Mouse (Mus musculus): ENCODE measurements around the gene Acod1. TPM values are rescaled to one million over a fixed set of nuclear protein-coding genes. Genes with fewer than 3 reads are reported as not detected.

Acod1 gene
- total RNA-seq, 1 experiment from 2014 or later = 0.05 TPM

DNA sequence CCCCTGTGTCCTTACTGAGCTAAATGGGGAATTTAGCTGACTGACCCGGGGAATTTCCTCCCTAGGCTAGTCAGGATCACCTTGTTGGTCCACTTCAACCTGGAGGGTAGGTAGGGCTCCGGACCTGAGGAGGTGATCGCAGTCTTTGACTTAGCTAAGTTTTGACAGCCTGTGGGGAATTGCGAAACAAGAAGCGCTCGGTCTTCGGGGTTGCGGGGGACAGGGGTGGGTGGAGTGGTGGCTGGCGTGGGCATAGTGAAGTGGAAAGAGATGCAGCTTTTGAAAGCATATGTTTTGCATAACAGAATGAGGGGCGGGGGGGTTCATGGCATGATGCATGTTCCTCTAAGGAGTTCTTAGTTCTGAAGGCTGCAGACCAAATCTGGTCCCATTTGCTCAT is 24.0 kb downstream of the Acod1 start:
- peak; percentile 43 for ATAC-seq (replicated peaks; ENCODE audit: low read depth, poor library complexity, severe bottlenecking)

DNA sequence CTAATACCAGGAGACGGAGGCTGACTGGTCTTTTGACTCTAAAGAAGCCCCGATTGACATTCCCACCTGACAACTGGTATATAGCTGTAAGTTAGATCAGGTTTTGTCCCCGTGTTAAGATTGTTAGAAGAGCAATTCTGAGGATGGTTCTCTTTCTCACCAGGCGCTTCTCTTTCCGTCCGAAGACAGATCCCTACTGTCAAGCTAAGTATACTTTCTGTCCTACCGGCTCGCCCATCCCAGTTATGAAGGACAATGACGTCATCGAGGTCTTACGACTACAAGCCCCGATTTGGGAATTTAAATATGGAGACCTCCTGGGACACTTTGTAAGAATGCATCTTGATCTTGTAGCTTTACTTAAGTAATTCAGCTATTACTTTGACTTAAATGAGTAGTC is 24.7 kb downstream of the Acod1 start:
- no peak for ATAC-seq (replicated peaks; ENCODE audit: low read depth, poor library complexity, severe bottlenecking)

DNA sequence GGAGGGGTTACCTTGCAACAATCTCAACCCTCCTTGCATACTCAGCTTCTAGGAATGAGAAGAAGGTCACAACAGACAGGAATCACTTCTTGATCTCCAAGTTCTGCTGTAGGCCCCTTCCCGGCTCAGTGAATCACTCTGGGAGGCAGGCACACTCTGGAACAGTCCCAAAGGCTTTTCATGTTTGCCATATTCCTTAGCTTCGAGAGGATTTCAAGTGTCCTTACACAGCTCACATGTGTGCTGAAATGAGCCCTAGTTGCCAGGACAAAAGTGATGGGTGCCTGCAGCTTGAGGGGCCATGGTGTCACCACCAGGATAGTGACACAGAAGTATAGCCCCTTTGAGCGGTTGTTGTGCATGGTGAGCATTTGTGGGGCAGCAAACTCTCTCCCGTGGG is 26.0 kb downstream of the Acod1 start:
- no peak for ATAC-seq (replicated peaks; ENCODE audit: low read depth, poor library complexity, severe bottlenecking)

DNA sequence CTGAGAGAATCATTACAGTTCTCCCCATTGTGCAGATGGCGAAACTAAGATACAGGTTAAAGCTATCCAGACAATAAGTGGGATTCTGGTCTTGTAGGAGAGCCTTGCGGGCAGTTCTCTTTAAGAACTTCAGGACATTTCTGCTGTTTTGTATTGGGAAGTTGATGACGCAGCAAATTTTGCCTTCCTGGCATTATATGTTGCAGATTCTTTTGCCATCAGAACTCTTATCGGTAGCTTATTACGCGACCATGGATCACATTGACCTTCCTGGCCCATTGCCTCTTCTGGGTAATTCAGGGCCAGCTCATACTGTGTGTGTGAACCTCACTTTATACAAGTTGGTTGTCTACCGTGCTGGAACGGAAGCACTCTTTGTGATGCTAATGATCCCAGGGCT is 27.0 kb downstream of the Acod1 start:
- no peak for ATAC-seq (replicated peaks; ENCODE audit: low read depth, poor library complexity, severe bottlenecking)

DNA sequence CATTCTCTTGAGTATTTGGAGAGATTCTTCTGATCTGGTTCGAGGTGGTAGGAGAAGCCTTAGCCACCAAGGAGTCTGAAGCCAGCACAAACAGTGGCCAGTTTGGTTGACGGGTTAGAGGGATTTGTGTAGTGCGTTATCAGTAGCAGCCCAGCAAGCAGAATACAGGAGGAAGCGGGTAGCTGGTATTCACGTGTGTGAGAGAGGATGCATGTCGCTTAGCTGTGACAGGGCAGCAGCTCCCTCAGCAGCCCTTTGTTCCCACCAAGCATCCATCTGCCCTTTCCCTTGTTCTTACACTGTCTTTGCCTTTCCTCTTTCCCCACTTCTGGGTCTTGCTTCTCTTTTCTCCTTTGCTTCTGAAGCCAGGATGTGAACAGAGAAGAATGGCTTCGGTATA is 28.4 kb downstream of the Acod1 start:
- ATAC-seq (replicated peaks; ENCODE audit: low read depth, poor library complexity, severe bottlenecking) = no peak

DNA sequence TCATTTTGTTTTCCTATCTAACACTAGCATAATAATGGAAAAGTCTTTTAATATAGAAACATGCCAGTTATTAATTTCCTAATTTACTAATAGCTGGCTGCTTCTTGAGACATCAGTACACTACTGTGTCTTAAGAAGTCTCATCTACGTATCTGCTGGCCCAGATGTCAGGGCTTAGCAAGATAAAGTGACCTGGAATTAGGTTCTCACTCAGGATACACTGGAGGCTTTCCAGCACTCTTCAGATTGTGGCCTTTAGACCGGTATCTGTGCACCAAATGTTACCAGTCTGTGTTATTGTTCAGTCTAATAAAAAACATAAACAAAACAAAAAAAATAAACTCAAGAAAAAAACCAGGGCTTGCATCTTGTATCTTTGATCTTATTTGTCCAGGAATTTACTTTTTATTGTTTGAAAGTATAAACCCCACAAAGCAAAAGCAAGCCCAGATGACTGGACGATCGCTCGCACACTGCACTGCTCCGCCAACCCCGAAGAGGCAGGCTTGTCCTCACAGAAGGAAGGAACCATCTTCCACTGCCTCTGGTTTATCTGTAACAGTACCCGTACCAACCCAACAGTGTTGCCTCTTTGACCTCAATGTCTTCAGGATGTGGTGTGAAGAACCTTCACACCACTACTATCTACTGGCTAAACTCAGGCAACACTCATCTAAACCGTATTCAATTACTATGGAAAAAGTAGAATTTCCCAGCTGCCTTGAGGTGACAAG is 30.7 kb downstream of the Acod1 start:
- no peak; the same call in 1 of the 2 replicates for ATAC-seq (replicated peaks; ENCODE audit: low read depth, poor library complexity, severe bottlenecking)

DNA sequence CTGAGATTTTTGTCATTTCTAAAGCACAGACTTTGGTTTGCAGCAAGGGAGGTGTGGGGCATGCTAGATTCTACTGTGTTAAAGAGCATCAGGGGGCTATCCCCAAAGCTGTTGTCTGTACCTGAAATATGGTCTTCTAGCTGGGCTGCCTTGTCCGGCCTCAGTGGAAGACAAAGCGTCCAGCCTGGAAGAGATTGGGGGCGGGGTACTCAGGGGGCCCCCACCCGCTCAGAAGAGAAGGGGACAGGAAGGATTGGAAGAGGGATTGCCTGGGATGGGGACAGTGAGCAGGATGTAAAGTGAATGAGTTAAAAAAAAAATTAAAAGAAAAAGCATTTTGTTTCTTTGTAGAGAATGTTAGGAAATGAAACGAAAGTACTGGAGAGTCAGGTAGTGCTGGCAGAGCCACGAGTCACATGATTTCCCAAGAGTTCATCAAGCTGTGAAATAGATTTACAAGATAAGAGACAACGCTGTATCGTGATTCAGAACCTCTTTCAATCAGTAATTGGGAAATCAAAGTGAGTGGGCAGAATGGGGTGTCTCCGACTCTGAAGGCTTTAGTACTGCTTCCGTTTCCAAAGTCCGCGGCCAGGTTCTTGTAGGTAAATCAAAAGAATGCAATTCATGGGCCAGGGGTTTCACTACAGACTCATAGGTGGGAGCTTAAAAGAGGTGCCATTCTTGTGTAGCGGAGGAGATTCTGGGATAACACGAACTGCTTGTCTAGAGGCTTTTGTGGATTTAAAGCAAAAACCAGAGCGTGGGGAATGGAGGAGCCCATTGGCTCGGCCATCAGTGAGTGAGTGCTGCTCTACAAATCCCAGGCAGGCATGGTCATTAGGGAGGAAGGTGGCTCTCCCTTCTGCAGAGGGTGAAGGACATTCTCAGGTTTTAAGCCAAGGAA is 31.5 kb downstream of the Acod1 start:
- ATAC-seq (replicated peaks; ENCODE audit: low read depth, poor library complexity, severe bottlenecking) = no peak

DNA sequence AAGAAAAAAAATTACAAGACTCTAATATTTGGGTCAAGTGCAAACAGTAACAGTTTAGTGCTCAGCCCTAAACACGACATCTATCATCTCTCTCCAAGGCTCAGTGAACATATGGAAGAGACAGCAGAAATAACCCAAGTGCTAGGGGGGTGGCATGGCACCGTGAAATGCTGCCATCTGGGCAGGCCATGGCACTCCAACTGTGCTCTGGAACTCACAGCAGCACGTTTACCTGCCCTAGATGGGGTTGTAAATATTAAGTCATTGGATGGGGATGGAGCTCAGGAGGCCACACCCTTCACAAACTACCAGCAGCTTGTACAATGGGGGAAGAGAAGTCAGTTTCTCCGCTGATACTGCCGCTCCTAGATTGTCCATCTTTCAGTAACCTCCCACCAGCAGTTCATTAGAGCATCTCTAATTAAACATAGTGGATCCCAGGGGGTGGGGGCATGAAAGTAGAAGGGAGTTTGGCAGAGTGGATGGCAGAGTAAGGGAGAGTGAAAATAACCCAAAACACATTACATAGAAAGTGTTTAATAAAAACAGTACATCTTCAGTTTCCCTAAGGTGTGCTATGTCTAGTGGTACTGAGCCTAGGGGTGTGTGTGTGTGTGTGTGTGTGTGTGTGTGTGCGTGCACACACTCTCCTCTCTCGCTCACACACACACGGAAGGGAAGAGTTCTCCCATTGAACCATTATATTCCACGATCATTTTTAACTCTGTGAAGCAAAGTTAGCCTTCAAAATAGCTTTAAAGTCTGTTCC is 32.6 kb downstream of the Acod1 start:
- ATAC-seq (replicated peaks; ENCODE audit: low read depth, poor library complexity, severe bottlenecking) = no peak

DNA sequence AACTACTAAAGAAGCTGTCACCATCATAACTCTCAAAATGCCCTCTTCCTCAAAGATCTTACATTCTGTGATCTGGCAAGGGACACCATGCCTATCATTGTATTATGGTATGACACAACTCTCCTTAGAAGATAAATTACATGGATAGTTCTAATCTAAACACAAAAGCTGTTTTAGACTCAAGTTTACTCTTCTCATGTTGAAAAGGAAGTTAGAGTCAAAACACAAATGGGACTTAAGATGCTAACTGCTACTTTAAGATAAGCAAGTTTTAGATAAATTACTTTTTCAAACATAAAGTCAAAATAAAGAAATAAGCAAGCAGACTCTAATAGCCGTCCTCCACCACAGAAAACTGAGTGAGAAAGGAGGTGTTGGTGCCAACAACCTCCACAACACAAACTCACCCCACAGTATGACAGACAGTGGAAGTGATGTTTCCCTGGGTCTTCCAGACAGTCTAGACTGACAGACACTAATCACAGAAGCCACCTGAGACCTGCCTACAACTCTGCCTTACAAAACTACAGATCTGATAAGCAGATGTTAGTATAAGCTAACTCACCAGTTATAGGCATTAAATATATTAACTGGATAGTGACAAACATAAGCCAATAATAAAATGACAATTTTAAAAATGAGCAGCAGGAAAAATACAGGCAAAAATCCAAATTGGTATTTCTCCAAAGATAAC is 39.2 kb downstream of the Acod1 start:
- ATAC-seq (replicated peaks; ENCODE audit: low read depth, poor library complexity, severe bottlenecking) = no peak; the same call in 1 of the 2 replicates

DNA sequence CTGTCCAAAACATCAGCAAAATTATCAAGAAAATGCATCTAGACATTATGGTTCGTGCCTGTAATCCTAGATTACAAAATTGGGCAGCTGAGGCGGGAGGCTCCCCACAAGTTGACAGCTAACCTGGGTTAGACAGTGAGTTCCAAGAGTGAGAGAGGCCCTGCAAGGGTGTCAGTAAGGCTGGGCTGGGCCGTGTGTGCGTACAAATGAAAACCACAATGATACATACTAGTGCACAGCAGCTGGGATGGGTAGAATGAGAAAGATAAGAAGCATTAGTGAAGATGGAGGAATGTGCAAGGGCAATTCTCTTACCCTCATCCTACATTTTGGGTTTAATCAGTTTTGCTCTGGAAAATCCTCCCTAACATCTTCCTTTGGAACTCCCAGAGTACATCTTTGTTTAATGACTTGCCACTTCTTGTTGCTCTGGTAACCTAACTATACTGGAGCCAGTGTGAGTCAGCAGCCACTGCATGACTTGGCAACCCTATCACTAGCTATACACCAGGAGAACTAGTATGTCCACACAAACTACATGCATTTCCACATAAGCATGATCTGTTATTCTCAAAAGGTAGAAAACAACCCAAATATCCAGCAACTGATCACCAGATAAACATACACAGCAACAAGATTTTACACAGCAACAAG is 40.0 kb downstream of the Acod1 start:
- ATAC-seq (replicated peaks; ENCODE audit: low read depth, poor library complexity, severe bottlenecking) = peak; percentile 71

DNA sequence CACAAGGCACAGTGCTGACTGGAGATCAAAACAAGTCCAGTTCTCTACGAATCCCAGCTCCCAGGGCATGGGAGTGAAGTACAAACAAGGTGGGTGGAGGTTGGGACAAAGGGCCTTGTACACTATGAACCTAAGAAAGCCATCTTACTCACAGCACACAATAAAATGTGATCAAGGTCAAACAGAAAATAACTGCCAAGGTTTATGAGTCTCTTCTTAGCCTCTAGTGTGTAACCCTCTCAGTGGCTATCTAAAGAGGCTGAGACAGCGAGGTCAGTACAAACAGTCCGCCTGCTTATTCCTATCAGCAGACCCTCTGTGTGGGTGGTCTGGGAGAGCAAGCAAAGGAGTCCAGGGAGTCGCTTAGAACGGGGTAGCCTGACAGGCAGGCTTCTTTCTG is 41.1 kb downstream of the Acod1 start:
- no peak for ATAC-seq (replicated peaks; ENCODE audit: low read depth, poor library complexity, severe bottlenecking)

DNA sequence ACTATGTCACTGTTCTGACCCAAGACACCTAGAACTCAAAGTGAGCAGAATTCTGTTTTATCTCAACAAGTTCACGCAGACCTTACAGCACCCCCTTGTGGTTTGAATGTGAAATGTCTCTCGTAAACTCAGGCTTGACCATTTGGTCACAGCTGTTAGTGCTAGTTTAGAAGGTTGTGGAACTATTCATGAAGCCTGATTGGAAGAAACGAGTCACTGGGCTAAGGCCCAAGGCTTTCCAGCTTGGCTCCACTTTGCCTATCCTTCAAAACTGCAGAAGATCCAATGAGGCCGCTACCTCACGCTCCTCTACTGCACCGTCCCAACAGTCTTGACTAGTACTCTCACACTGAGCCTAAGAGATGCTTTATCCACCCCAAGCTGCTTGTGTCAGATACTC is 41.8 kb downstream of the Acod1 start:
- ATAC-seq (replicated peaks; ENCODE audit: low read depth, poor library complexity, severe bottlenecking) = peak; percentile 73

DNA sequence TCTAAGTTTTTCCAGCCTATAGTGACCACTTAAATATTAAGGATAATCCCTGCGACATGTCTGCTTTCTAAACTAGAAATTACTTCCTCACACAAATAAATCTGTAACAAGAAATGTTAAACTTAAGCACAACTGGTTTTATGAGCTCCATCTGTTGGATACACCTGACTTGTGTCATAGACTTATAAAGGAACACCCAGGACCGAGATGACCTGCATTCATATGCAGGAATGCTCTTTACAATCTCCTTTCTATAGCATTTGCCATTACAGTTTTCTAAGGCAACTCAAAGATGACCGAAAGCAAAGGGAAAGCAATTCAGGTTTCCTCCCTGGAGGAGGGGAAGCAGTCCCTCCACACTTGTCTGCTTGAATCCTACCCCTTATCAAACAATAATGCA is 46.5 kb downstream of the Acod1 start:
- ATAC-seq (replicated peaks; ENCODE audit: low read depth, poor library complexity, severe bottlenecking) = no peak

DNA sequence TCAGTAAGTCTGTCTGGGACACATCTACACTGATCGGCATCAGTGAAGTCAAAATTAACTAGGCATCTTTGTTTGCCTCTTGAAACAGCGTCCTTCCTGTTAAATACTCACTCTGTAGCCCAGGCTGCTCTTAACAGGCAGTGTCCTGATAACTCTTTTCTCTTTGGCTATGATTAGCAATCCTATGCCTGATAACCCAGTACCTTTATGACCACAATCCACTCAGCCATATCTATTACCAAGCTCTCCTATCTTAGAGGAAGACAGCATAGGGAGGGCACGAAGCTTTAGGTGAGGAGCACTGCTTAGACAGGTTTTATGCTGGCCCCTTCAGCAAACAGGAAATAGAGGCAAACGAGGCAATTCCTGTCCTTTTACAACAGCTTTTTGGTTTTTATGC is 46.9 kb downstream of the Acod1 start:
- no peak for ATAC-seq (replicated peaks; ENCODE audit: low read depth, poor library complexity, severe bottlenecking)

DNA sequence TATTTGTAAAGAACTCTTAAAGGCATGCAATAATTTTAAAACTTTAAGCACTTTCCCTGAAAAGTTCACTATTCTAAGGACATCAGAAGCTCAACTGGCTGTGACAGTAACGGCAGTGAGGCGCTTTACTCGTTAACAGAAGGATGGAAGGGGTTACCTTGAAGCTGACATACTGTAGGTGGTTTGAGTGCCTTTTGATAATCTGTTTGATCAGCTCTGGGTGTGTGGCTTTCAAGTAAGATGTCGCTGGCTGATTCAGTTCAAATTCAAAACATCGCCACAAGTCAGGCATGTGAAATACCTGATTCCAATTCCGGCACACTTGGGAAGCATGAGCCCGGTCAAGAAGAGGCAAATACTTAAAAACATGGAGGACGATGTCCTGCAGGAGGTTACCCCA is 48.3 kb downstream of the Acod1 start:
- no peak for ATAC-seq (replicated peaks; ENCODE audit: low read depth, poor library complexity, severe bottlenecking)

DNA sequence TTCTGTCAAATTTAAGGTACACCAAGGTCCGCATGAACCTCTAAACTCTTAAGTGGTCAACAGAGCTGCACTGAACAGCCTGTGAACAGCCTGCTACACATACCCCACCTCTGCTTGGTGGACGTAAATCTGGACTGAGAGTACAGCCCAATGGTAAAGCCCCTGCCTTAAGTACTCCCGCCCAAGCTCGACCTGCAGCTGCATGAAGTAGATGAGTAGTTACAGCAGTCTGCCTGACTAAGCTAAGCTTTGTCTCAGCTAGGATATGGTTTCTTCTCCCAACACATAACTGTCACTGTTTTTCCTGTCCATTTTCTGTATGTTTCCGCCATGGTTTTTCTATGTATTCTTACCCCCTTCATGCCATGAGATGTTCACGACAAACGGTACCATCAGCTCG is 49.0 kb downstream of the Acod1 start:
- no peak for ATAC-seq (replicated peaks; ENCODE audit: low read depth, poor library complexity, severe bottlenecking)

DNA sequence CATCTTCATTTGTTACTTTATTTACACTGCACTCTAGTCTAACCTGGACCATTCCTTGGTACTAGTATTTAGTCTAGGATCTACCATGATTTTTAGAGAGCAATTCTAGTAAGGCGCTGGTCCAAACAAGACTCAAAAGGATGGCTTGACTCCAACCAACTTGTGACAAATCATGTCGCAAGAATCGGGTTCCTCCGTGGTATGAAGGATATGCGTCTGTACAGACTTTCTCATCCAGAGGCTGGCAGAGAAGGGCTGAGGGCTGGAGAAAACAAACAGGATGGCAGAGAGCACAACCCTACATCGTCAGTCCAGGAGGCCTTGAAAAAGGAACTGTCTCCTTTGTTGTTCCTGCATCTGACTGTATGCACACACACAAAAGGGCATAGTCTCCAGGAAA is 49.8 kb downstream of the Acod1 start:
- ATAC-seq (replicated peaks; ENCODE audit: low read depth, poor library complexity, severe bottlenecking) = no peak

DNA sequence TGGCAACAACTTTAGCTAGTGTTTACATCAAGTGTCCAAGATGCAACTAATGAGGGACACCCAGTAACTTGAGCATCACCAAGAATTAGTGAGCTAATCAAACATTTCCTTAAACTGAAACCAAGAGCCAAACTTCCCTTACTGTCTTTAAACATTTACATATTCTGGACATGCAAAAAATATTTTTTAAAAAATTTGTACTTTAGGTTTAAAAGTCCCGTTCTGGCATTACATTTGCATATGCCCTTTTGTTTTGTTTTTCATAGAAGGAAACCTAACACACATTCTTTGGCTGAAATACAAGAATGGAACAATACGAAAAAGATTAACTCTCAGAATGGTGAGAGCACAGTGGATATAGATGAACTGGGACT is 51.4 kb downstream of the Acod1 start:
- ATAC-seq (replicated peaks; ENCODE audit: low read depth, poor library complexity, severe bottlenecking) = no peak

DNA sequence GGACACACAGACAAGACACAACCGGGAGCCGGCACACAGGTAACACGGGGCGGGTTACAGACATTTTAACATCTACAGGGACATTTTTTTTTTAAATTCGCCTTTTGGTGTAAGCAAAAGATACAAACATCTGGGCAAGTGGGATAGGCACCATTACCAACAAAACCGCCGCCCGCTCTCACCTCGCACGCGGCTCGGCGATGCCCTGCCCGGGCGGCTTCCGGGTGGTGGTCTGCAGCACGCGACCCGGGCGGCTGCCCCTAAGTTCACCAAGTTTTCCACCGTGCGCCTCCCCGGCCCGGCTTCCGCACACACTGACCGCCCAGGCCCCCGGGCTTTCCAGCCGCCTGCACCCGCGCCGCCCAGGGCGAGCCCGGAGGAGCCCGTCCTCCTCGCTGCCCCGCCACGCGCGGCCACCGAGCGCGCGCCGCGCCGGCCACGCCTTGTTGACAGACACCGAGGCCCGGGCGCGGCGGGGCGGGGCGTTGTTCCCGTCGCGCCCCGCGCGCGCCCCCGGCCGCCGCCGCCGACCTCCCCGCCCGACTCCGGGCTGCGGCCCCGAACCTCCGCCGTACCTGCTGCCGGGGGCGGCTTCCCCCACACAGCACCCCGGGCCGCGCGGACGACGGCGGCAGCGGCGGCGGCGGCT is 51.9 kb downstream of the Acod1 start:
- ATAC-seq (replicated peaks; ENCODE audit: low read depth, poor library complexity, severe bottlenecking) = peak; percentile 56
